Mouse (Mus musculus): Measurements from ENCODE around the gene Ehd2.

DNA sequence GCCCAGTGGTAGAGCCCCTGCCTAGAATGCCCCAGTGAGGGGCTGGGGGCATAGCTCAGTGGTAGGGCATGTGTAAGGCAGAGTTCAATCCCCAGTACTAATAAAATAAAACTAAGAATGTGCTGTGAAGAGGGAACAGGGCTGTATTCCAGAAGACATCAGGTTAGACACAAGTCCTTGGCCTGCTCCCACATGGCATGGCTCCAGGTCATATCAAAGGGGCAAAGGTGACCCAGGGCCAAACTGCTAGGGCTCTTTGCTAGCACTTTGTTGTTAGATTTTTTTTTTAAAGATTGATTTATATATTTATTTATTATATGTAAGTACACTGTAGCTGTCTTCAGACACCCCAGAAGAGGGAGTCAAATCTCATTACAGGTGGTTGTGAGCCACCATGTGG lies 49.0 kb downstream of the Ehd2 start:
- TF ChIP-seq CTCF (IDR thresholded peaks at IDR 0.05; ENCODE audit: low read depth, low read length) = no peak
- no peak for TF ChIP-seq POLR2A (IDR thresholded peaks at IDR 0.05; ENCODE audit: insufficient read depth, low read length)
- TF ChIP-seq EP300 (IDR thresholded peaks at IDR 0.05; ENCODE audit: insufficient read depth, low read depth, low read length) = no peak

Data from ES-Bruce4 (cell line).